Mouse (Mus musculus): ENCODE data around the gene Pex26. TPM values are rescaled to one million over a fixed set of nuclear protein-coding genes. Genes with fewer than 3 reads are reported as not detected.

Gene Pex26
- polyA plus RNA-seq (2015; fragmentation: Nextera tagmentation; extraction: Ambion mirVana) = 10.4 and 10.8 TPM in 2 replicates

DNA sequence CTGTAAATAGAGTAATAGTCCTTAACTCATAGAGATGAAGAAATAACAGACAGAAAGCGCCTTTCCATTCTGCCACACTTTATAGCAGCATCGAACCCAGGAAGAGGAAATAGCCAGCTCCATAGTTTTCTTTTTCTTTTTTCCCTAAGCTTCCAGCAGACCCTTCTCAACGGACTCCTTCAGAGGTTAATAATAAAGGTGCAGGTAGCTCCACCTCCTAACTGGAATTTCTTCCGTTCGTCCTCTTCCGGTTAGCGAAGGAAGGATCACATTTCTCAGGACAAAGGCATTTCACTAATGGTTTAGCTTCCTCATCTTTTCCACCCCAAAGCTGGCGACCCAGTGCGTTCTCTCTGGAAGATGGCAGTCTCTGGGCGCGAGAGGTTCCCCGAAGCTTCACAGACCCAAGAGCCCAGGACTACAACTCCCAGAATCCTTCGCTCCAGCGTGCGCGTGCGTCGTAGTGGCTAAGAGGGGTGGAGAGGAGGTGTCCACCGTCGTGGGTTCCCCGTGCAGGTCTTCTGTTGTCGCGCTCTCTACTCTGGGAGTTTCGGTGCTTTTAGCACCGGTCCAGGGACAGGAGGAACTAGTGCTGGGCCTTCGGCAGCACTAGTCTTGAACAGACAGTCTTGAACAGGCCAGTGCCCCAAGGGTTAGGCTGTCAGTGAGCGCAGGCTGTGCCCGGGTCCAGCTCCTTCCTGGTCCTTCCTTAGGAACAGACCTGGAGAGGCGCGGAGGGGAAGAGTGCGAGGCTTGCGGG, at the start of gene Pex26:
TSS of gene Pex26 (plus strand) at position 254 of the 760 bp plus-strand sequence.
- Histone ChIP-seq H3K4me3 (peak within 1 kb of the TSS; percentile 68), H3K27me3 (no peaks in the 10 kb centered on the region), H3K27ac (peak within 1 kb of the TSS; percentile 80), H3K36me3 (peaks cover 21% of the 10 kb centered on the region), H3K4me2 (peak within 1 kb of the TSS; percentile 85), H3K4me1 (peaks cover 19% of the 10 kb centered on the region), H3K9ac (peak within 1 kb of the TSS; percentile 75), H3K9me3 (no peaks in the 10 kb centered on the region)
- WGBS = under 1% methylated on average over 32 of the region's 32 CpGs
- peak; percentile 84 for ATAC-seq (ENCODE audit: insufficient number of reproducible peaks, insufficient read depth, low FRiP score, low TSS enrichment, low read depth)

DNA sequence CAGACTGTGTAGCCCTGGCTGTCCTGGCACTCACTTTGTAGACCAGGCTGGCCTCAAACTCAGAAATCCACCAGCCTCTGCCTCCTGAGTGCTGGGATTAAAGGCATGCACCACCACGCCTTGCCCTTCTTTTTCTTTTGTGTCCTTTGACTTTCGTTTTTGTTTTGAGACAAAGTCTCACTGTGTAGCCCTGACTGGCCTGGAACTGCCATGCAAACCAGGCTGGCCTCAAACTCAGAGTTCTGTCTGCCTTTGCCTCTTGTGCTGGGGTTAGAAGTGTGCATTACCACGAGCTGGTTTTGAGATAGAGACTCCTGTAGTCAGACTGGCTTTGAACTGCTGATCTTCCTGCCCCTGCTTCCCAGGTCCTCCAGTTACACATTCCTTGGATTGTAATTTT, 49.2 kb upstream of the Pex26 start:
- peaks cover 17% of the 10 kb centered on the region for H3K4me1 ChIP-seq
- WGBS = 43% methylated on average over 3 of the region's 3 CpGs
- H3K27ac ChIP-seq = no peak overlapping the region
- no peak overlapping the region for H3K4me3 ChIP-seq
- no peak overlapping the region for H3K4me2 ChIP-seq
- H3K36me3 ChIP-seq = no peaks in the 10 kb centered on the region
- H3K9ac ChIP-seq = no peak overlapping the region
- peaks cover 25% of the 10 kb centered on the region for H3K27me3 ChIP-seq
- no peaks in the 10 kb centered on the region for H3K9me3 ChIP-seq
- ATAC-seq (ENCODE audit: insufficient number of reproducible peaks, insufficient read depth, low FRiP score, low TSS enrichment, low read depth) = no peak

DNA sequence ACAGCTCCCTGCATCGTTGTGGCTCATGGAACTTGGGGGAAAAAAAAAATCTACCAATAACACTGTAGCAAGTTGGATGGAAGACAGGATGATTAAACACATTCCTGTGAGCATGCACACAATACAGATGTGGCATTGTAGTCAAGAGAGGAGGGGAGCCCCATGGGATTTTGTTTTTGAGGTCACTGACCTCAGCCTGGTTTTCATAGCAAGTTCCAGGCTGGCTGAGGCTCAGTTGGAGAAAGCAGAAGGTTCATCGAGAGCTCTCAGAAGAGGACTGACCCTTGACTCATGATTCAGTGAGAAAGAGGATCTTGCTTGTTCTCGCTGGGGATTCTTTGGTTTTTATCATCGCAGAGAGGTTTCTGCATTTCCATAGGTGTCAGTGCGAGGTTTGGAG, 48.6 kb upstream of the Pex26 start:
- ATAC-seq (ENCODE audit: insufficient number of reproducible peaks, insufficient read depth, low FRiP score, low TSS enrichment, low read depth) = no peak
- Histone ChIP-seq H3K9me3 (no peaks in the 10 kb centered on the region), H3K27me3 (peaks cover 25% of the 10 kb centered on the region), H3K36me3 (no peaks in the 10 kb centered on the region), H3K27ac (no peak overlapping the region), H3K4me1 (peaks cover 14% of the 10 kb centered on the region), H3K9ac (no peak overlapping the region), H3K4me2 (no peak overlapping the region), H3K4me3 (no peak overlapping the region)
- WGBS = 43% methylated on average over 5 of the region's 5 CpGs

DNA sequence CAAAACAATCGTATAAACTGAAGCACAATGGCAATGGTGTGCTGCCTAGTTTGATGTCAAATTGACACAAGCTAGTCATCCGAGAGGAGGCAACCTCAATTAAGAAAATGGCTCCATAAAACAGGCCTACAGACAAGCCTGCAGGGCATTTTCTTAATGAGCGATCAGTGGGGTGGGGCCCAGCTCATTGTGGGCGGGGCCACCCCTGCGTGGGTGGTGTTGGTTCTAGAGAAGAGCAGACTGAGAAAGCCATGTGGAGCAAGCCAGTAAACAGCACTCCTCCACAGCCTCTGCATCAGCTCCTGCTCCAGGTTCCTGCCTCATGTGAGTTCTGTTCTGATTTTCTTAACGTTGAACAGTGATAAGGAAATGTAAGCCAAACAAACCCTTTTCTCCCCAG, 46.2 kb upstream of the Pex26 start:
- 62% methylated on average over 6 of the region's 6 CpGs for WGBS
- no peak overlapping the region for H3K4me2 ChIP-seq
- no peak overlapping the region for H3K4me3 ChIP-seq
- peaks cover 9% of the 10 kb centered on the region for H3K27me3 ChIP-seq
- H3K9me3 ChIP-seq = no peaks in the 10 kb centered on the region
- no peak overlapping the region for H3K27ac ChIP-seq
- H3K36me3 ChIP-seq = no peaks in the 10 kb centered on the region
- ATAC-seq (ENCODE audit: insufficient number of reproducible peaks, insufficient read depth, low FRiP score, low TSS enrichment, low read depth) = no peak
- H3K9ac ChIP-seq = no peak overlapping the region
- no peaks in the 10 kb centered on the region for H3K4me1 ChIP-seq

DNA sequence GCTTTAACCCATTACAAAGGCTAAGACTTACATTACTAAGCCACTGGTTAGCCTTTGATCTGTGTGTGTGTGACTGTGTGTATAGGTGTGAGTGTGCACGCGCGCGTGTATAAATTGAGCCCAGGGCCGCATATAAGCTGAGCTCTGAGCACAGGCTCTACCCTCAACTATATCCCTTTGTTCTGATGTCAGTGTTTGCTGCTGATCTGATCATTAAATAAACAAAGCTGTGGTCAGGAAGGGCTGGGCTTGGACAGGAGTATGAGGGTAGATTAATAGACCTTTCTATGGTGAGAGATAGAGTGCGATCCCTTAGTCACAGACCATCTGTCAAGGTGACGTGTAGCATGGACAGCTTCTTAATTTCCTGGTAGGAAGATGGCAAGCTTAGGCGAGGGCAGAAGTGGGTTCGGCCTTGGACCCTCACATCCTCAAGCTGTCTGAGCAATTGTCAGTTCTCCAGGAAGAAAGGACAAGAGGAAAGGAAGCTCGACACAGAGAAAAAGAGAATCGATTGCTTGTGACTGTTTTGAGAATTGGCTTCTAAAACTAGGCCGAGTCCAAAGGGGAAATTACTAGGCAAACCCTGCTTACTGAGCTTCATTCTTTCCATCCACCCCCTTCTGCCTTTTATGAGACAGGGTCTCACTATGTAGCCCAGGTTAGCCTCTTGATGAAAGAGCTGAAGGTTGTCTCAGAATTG, 45.0 kb upstream of the Pex26 start:
- WGBS = 85% methylated on average over 12 of the region's 12 CpGs
- no peaks in the 10 kb centered on the region for H3K9me3 ChIP-seq
- no peaks in the 10 kb centered on the region for H3K36me3 ChIP-seq
- H3K27ac ChIP-seq = no peak overlapping the region
- H3K27me3 ChIP-seq = no peaks in the 10 kb centered on the region
- H3K9ac ChIP-seq = no peak overlapping the region
- no peak overlapping the region for H3K4me2 ChIP-seq
- no peak overlapping the region for H3K4me3 ChIP-seq
- ATAC-seq (ENCODE audit: insufficient number of reproducible peaks, insufficient read depth, low FRiP score, low TSS enrichment, low read depth) = no peak
- no peaks in the 10 kb centered on the region for H3K4me1 ChIP-seq

DNA sequence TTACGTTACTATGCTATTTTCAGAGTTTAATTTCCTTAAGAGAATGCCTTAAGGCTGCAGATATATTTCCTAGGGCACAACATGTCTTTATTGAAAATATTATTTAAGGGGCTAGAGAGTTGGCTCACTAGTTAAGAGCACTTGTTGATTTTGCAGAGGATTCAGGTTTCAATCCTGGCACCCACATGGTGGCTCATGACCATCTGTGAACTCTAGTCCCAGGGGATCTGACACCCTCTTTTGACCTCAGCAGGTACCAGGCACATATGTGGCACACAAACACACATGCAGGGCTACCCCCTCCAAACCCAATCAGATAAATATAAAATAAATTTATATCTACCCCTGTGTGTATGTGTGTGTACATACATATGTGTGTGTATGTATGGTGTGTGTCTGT, 44.2 kb upstream of the Pex26 start:
- Histone ChIP-seq H3K27ac (no peak overlapping the region), H3K4me1 (no peaks in the 10 kb centered on the region), H3K9ac (no peak overlapping the region), H3K9me3 (no peaks in the 10 kb centered on the region), H3K27me3 (no peaks in the 10 kb centered on the region), H3K4me2 (no peak overlapping the region), H3K4me3 (no peak overlapping the region), H3K36me3 (no peaks in the 10 kb centered on the region)
- 83% methylated on average over 1 of the region's 1 CpGs for WGBS
- no peak for ATAC-seq (ENCODE audit: insufficient number of reproducible peaks, insufficient read depth, low FRiP score, low TSS enrichment, low read depth)

DNA sequence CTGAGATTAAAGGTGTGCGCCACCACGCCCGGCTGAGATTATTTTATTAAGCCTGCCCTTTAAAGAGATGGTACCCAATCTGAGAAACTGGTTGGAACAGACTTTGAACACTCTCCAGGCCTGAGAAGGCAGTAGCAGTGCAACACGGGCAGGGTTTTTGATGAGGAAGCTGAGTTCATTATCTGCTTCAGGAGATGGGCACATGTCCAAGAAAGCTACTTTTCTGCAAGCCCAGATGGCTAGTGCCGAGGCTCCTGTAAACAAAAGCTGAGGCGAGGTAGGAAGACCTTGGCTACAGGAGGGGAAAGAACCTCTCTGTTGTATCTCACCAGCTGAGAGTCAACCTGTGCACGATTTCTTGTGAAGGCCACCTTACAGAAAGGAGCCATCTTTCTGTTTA, 41.2 kb upstream of the Pex26 start:
- no peaks in the 10 kb centered on the region for H3K36me3 ChIP-seq
- no peak for ATAC-seq (ENCODE audit: insufficient number of reproducible peaks, insufficient read depth, low FRiP score, low TSS enrichment, low read depth)

DNA sequence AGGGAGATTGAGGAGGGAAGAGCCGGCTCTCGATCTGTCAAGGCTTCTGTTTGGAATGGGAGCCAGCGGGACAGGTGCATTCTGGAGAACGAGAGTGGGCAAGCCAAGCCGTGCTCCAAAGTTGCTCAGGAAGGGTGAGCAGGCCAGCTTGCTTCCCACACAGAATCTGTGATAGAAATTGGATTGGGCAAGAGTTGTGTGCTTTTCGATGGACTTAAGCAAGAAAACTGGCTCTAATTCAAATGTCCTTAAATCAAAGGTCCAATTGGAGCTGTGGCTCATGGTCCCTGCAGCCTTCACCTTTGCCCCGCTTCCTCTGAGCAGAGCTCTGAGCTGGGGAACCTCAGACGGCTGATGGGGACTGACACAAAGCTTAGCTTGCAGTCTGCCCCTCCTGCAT, 40.0 kb upstream of the Pex26 start:
- no peaks in the 10 kb centered on the region for H3K27me3 ChIP-seq
- H3K4me2 ChIP-seq = no peak overlapping the region
- no peaks in the 10 kb centered on the region for H3K36me3 ChIP-seq
- 86% methylated on average over 8 of the region's 8 CpGs for WGBS
- no peak overlapping the region for H3K4me3 ChIP-seq
- ATAC-seq (ENCODE audit: insufficient number of reproducible peaks, insufficient read depth, low FRiP score, low TSS enrichment, low read depth) = no peak
- H3K9ac ChIP-seq = no peak overlapping the region
- no peaks in the 10 kb centered on the region for H3K9me3 ChIP-seq
- H3K27ac ChIP-seq = no peak overlapping the region
- H3K4me1 ChIP-seq = peaks cover 33% of the 10 kb centered on the region

More for the DNA sequence above, 41.2 kb upstream of the Pex26 start:
- WGBS = 89% methylated on average over 7 of the region's 7 CpGs
- Histone ChIP-seq H3K9me3 (no peaks in the 10 kb centered on the region), H3K9ac (no peak overlapping the region), H3K27me3 (no peaks in the 10 kb centered on the region), H3K27ac (no peak overlapping the region), H3K4me2 (no peak overlapping the region), H3K4me1 (peaks cover 23% of the 10 kb centered on the region), H3K4me3 (no peak overlapping the region)

DNA sequence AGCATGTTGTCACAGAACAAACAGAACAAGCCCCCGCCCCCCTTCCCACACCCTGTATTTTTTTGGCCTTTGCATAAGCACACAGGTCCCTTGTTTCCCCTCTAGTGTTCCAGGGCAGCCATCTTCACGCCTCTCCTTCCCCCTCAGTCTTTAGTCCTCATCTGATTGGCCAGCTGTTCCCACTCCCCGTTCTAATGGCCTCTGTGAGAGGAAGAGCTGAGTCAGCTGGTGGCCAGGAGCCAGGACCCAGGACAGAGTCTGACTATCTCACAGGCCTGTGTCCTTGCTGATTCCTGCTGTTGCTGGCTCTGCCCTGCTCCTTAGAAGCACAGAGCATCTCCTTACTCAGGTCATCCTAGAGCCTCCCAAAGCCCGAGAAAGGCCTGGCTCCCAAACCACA, 39.4 kb upstream of the Pex26 start:
- H3K9me3 ChIP-seq = no peaks in the 10 kb centered on the region
- 61% methylated on average over 4 of the region's 4 CpGs for WGBS
- no peaks in the 10 kb centered on the region for H3K27me3 ChIP-seq
- H3K36me3 ChIP-seq = no peaks in the 10 kb centered on the region
- H3K27ac ChIP-seq = no peak overlapping the region
- no peak overlapping the region for H3K9ac ChIP-seq
- no peak for ATAC-seq (ENCODE audit: insufficient number of reproducible peaks, insufficient read depth, low FRiP score, low TSS enrichment, low read depth)
- no peak overlapping the region for H3K4me3 ChIP-seq
- peaks cover 39% of the 10 kb centered on the region for H3K4me1 ChIP-seq
- no peak overlapping the region for H3K4me2 ChIP-seq

DNA sequence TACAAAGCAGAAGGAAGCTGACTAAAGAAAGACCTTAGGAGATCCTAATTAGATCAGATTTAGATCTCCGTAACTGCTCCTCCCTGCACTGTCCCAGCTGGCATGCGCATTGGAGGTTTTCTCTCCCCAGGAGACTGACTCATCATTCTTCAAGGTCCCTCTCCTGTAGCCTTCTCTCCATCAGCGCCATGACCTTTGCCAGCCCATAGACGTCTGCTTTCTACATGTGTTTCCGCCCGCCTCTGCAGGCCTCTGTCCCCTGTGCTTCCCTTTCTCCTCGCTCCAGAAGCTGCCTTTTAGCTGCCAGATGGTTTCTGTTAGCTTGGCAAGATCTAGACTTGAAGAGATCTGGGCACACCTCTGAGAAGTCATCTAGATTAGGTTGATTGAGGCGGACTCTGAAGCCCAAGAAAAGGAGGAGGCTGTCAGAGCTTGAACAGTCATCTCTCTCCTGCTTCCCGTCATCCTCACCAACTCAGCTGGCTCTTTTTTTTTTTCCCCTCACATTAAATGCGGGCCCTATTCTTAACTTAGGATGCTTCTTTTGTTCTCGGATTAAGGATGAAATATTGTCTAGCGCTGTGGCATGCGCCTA, 38.4 kb upstream of the Pex26 start:
- H3K27ac ChIP-seq = no peak overlapping the region
- no peaks in the 10 kb centered on the region for H3K27me3 ChIP-seq
- 48% methylated on average over 13 of the region's 13 CpGs for WGBS
- no peak overlapping the region for H3K9ac ChIP-seq
- H3K4me1 ChIP-seq = peaks cover 44% of the 10 kb centered on the region
- H3K4me2 ChIP-seq = no peak overlapping the region
- H3K9me3 ChIP-seq = no peaks in the 10 kb centered on the region
- H3K36me3 ChIP-seq = no peaks in the 10 kb centered on the region
- ATAC-seq (ENCODE audit: insufficient number of reproducible peaks, insufficient read depth, low FRiP score, low TSS enrichment, low read depth) = no peak
- H3K4me3 ChIP-seq = no peak overlapping the region

DNA sequence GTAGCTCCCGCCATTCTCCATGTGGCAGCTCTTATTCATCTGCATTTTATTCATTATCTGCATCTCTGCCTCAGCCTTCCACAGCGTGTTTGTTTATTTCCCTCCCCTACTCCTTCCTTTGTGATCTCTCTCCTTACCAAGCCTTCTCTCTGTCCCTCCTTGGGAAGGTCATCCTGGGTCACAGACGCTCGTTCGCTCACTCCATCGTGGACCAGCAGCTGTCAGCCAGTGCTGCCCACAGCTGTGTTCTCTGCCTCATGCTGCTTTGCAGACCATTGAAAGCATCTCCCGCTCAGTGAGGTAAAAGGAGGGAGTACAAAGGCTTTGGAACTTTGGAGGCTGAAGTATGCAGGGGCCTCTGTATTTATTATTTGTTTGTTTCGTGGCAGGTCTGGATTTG, 37.6 kb upstream of the Pex26 start:
- Histone ChIP-seq H3K9ac (no peak overlapping the region), H3K4me1 (peaks cover 44% of the 10 kb centered on the region), H3K4me2 (no peak overlapping the region), H3K4me3 (no peak overlapping the region), H3K9me3 (no peaks in the 10 kb centered on the region), H3K36me3 (no peaks in the 10 kb centered on the region), H3K27me3 (no peaks in the 10 kb centered on the region), H3K27ac (no peak overlapping the region)
- ATAC-seq (ENCODE audit: insufficient number of reproducible peaks, insufficient read depth, low FRiP score, low TSS enrichment, low read depth) = no peak
- 51% methylated on average over 8 of the region's 8 CpGs for WGBS

DNA sequence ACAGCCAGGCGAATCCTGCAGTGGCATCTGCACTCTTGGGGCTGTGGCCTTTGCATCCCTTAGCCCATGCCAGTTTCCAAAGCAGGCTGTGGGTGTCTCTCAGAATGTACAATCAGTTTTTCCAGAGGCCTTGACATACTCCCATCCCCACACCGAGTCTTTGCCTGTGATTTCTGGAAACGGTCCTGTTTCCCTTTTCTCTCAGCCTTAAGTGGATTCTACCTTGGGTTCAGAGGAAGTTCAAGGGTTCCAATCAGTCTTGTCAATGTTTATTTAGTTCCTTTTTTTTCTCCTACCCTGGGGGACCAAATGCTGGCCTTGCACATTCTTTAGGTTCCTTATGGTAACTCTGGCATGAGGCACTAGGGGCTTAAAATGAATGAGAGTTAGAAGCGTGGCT, 36.7 kb upstream of the Pex26 start:
- Histone ChIP-seq H3K36me3 (no peaks in the 10 kb centered on the region), H3K4me3 (no peak overlapping the region), H3K27ac (peak overlapping the region; percentile 57; the same call in 1 of the 2 replicates), H3K27me3 (no peaks in the 10 kb centered on the region), H3K4me1 (peaks cover 49% of the 10 kb centered on the region), H3K9me3 (no peaks in the 10 kb centered on the region), H3K9ac (no peak overlapping the region), H3K4me2 (no peak overlapping the region)
- ATAC-seq (ENCODE audit: insufficient number of reproducible peaks, insufficient read depth, low FRiP score, low TSS enrichment, low read depth) = no peak; the same call in 1 of the 2 replicates
- WGBS = 27% methylated on average over 4 of the region's 4 CpGs

All from embryonic facial prominence, embryonic 13.5 days (tissue).